Mouse (Mus musculus): ENCODE data around the gene Rdh1.

DNA sequence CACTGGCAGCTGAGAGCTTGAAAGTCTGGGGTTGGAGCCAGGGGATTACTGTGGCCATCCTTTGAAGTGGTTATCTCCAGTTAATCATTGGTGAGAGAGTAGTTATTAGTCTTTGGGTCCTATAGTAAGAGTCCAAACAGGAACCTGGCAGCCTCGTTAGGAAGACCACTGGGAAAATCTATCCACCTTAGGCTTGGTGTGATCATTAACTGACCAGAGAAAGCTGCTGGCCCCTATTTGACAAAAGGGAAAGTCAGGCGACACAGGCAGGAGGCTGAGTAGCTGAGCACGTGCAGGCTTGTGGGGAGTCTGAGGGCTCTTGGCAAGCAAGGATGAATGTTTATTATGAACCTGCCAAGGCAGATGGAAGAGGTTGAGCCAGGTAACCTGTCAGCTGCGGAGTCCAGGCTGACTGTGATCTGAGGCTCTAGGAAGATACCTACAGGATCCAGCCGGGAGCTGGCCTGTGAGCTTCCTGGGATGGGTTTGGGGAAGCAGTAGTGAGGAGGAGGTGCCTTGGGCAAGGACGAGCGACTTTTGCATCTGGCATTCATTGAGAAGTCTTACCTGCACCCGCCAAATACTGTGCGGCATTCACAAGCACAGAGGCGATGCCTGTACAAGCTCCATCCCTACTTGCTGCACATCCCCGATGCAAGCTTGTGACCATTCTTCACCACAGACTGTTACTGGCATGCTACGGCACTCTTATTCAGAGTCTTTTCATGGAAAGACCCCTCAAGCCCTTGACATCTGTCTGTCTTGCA lies 4.6 kb downstream of the Rdh1 start:
- TF ChIP-seq TCF12 (IDR thresholded peaks at IDR 0.05; ENCODE audit: insufficient read depth, poor library complexity, severe bottlenecking) (no peak), REST (IDR thresholded peaks at IDR 0.05; ENCODE audit: insufficient read depth, insufficient read length) (no peak)

Data from myocyte (in vitro differentiated cells).